Mouse (Mus musculus) CD4-positive, CD25-positive, alpha-beta regulatory T cell, adult 2 months (primary cell): ENCODE measurements at regions not wholly inside any gene's neighbourhood (a gene's known extent, or its start where the extent isn't known, plus 50 kb on each side); places are given as distances from the start of the nearest gene placed in this dataset.
"Not testable (repeated sequence)": the region's sequence is repeated elsewhere in the genome, so short reads cannot be mapped to it uniquely, and the experiment has no call there.

ENCODE experiments used
- DNase-seq: peaks from one replicate; pipeline ENCODE4 v3.0.0-alpha.2; 2012; ENCODE audit warnings: low read depth, low spot score

DNA sequence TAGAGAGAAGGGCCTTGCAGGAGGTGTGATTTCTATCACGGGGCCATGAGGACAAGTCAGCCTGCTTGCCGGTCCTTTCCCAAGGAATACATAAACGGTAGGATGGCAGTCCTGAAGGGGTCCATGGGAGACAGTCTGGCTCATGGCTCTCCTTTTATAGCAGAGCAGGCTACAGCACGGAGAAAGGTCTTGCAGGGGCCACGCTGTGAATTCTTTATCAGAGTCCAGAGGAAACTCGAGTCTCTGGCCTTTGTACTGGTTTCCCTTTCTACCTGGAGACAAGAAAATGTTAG lies 1984.0 kb downstream of the 4930444P10Rik start:
- no peak for DNase-seq

GRCm38 (mm10) chr1:14108450-14109189 lies 1984.5 kb downstream of the 4930444P10Rik start:
- no peak for DNase-seq

DNA sequence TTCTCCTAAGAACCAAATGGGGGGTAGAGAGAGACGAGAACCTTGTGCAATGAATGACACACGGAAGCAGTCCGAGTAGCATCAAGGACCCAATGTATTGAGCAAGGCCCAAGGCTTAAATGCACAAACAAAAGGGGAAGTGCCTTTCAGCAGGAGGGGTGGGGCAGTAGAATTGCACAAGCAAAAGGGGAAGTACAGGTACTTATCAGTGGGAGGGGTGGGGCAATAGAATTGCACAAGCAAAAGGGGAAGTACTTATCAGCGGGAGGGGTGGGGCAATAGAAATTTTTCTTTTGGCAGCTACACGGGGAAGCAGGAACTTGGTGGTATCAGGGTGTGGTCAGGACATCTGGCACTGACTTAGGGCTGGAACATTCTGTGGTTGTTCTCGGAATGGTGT lies 1987.6 kb downstream of the 4930444P10Rik start:
- DNase-seq, result not testable (repeated sequence)

DNA sequence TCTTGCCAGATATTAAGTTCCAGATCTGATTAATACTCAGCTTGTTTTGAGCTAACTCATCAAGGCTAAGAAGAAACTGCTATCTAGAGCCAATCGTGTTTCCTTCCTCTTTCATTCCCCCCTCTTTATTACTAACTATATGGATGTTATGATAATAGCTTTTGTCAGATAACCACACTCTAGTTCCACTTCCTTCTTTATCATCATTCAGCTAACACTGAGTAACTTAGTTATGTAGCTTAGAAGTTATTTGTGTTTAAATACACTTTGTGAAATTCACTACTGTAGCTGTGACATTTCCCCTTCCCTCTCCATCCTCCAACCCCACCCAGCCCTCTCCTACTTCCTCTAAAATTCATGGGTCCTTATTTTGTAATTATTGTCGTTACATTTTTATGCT lies 1988.6 kb downstream of the 4930444P10Rik start:
- DNase-seq, result no peak

DNA sequence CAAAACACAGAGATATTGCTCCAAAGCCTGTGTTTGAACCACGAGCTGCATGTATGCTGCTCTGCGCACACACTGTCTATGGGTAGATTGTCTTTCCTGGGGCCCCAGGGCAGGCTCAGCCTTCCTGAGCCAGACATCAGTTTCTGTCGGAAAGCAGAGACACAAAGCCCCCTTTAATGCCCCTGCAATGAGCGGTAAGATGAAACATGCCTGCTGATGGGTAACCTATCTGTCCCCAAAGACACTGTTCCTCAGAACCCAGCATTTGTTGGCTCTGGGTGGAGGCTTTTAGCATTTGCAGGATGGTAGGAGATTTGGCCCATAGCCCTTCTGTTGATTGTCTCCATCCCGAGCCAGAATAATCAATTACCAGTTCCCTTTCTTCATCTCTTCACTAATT lies 1994.1 kb downstream of the 4930444P10Rik start:
- DNase-seq, result no peak

DNA sequence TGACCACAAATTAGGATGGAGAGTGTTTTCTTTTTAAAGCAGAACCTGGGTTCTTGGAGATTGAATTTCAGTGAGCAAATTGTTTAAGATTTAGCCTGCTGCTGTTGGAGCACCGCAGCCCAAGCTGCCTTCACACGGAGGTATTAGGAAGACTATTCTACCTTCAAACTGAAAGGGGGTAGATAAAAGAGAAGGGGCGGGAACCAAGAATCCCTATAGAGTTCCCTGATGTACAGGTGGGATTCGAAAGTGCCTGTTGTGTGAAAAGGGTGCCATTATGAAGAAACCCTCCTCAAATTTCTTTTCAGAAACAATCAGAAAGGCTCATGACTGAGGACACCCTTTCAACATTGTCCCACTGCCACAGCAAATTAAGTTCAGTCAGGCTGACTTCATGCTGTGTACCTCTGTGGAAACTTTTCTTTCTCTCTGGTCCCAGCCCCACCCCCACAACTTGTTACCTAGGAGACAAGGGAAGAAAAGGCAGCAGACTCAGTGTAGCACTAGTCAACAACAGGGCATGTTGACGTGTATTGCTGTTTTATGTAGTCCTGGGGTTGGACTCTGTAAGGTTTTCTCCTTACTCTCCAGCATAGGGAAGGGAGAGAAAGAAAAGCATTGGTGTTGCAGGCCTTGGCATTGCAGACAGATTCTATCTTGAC lies 1995.4 kb downstream of the 4930444P10Rik start:
- DNase-seq, result no peak

GRCm38 (mm10) chr1:14064856-14065255 lies 2028.3 kb downstream of the 4930444P10Rik start:
- DNase-seq, result no peak

- DNase-seq, result no peak
These were observed 2057.0 kb downstream of the 4930444P10Rik start for GRCm38 (mm10) chr1:14036163-14036562.

DNA sequence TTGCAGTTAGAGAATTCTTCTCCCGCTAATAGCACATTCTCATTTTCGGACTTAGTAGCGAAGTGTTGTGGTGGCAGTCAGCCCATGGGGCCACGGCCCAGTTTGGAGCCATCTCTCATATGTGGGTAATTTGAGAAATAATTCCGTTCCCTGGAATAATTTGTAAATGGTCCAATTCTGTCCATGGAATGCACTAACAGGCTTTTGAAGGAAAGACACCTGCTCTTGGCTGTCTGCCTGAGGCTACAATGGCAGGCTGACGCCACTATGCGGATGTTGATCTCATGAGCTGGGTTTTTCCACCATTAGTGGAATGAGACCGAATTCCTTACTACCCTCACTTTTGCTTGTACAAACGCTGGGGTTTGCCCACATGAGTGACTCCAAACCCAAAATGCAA lies 2081.6 kb downstream of the 4930444P10Rik start:
- no peak for DNase-seq

DNA sequence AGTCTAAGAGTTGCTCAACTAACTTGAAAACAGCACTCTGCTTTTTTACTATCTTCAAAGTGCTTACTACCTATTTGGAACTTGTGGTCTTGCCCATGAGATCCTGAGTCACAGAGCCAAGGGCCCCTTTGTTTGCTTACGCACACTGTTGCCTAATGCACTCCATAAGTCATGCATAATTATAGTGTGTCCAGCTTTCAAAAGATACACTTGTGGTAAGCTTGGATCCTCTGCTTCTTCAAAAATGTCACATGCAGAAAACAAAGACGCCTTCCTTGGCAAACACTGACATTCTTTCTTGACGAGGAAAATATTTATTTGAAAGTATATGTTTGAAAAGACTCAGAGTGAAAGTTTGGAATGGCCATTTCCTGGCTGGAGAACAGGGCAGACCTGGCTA lies 2082.3 kb downstream of the 4930444P10Rik start:
- DNase-seq, result no peak

DNA sequence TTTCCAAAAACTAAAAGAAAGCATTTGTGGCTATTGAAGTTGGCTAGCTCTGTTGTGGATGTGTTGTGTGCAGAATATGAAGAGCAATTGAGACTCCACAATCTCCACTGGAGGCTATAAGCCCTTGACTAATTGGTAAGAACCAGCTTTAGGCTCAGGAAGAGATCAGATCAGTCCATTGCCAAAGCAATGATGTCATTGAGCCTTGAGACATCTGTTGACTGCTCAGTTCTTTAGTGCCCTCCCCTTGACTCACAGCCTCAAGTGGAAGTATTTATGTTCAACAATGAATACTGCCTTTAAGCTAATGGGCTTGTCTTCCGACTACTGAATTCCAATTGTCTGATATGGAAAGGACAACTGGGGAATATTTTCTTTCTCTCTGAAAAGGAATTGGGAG lies 2090.6 kb downstream of the 4930444P10Rik start:
- DNase-seq, result no peak

DNA sequence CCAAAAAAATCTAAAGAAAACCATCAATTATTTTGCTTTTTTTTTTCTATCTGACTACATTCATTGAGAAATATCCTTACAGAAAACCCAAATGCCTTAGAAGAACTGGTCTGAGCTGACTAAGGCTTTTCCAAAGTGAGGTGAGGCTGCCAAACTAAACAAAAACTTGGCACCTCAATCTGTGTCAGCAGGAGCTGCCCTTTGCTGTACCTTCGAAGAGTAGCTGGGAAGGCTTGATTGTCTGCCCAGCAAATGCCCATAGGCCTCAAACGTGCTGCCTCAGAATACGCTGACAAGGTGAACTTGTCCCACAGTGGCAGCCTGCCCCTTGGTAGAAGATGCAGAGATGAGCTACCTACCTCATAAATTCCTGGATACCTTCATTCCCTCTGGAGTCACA lies 2091.7 kb downstream of the 4930444P10Rik start:
- no peak for DNase-seq

DNA sequence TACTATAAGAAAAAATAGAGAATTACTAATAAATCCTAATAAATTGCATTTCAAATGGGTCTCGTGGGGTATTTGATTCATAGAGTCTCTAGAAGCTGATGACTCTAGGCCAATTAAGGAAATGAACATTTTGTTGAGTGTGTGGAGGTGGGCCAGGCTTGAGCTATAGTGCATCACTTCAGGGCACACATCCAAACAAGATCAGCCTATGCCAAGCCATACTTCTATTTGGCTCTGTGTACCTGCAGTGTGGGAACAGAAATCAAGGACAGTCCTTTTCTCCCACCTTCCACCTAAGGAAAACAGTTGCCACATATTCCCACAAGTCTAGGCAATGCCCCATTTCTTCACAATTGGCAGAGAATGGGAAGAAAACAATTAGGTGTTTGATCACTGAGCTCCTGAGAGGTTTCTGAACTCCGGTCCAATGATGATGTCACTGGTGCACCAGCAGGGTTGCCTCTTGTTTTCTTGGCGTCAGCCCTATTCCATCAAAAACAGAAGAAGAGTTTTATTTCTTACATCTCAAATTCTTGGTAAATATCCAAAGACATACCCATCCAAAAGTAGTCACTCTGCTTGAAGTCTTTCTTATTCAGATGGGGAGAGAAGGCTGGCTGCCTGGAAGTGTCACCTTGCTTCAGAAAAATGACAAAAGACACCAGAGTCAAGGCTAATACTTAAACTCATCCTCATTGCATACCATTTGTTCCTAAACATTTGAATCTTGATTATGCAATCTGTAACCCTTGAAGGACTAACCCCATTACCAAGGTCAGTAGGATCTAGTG lies 2092.3 kb downstream of the 4930444P10Rik start:
- no peak for DNase-seq

GRCm38 (mm10) chr1:13998178-13998708 lies 2094.9 kb downstream of the 4930444P10Rik start:
- DNase-seq, result no peak

GRCm38 (mm10) chr1:13993825-13994509 lies 2099.2 kb downstream of the 4930444P10Rik start:
- no peak for DNase-seq

GRCm38 (mm10) chr1:13992978-13993377 lies 2100.1 kb downstream of the 4930444P10Rik start:
- no peak for DNase-seq

DNA sequence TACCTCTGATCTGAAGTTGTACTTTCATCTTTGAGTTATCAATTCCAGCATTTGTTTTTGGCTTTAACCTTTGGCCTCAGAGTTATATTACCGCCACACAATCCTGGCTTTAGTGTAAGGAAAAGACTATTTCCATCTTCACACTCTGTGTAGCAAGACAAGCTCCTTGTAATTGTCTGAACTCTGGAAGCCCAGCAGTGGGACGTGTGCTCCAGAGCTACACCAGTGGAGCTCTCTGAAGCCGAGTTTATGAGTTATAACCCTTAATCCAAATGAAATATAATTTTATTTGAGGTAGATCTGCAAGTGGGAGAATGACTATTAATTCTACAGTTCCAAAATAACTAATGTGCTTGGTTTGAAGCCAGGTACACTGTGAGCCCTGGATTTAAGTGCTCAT lies 2103.8 kb downstream of the 4930444P10Rik start:
- DNase-seq, result no peak

- no peak for DNase-seq
These were observed 2108.3 kb downstream of the 4930444P10Rik start for GRCm38 (mm10) chr1:13984833-13985232.

DNA sequence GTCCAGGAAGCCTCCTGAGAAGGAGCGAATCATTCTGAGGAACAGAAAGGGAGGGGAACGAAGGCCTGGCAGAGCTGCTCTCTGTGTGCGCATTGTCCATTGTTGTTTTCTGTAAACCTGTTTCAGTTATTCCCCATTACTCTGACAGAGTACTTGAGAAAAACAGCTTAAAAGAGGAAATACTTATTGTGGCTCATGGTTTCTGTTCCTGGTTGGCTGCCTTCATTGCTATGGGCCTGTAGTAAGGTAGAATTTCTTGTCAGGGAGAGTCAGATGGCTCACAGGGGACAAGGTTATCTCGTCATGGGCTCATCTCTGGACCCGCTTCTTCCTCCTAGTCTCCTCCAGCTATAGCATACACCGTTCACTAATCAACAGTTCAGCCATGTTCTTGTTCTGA lies 2112.9 kb downstream of the 4930444P10Rik start:
- no peak for DNase-seq

DNA sequence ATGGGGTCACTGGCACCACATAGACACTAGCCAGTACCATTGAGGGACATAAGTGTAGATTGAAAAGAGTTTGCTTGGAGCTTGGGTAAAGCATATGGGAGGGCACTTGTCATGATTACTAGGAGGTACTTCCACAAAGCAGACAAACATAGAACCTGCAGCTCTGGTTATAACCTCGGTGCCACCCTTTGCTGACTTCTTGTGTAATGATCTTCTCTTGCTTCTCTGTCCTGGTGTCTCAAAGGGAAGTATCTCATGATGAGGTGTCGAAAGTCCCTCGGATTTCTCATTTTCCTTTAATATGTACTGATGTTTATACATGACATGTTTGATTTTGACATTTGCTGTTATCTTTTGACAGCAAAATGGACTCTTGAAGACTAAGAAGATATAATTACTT lies 2114.5 kb downstream of the 4930444P10Rik start:
- no peak for DNase-seq

DNA sequence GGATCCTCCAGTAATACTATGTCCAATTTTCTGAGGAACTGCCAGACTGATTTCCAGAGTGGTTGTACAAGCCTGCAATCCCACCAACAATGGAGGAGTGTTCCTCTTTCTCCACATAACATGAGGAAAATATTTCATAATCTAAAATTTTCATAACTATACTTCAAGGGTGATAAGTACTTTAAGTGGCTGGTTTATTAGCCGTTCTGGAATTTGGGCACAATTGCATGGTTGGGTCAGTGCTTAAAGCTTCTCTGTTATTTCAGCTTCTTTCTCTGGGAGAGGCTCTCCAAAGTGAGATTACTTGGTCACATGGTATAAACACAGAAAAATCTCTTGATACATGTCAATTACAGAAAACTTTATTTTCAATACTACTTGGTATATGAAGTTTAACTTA lies 2115.9 kb downstream of the 4930444P10Rik start:
- DNase-seq, result no peak

DNA sequence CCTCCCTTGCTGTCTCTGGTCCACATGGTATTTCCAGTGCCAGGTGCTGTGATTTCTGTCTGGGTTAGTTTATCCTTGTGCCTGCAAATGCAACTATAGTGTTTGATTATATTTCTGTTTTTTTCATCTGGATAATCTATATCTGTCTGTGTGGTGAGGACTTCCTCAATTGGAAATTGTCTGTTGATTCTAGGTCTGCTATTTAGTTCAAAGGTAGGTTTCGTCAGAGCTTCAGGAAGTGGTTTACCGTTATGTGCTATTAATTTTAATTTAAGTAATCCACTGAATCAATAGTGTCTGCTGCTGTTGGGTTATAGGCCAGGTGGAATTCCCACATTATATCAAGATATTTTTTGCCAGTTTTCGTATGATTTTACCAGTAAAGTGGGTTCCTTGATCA lies 2143.9 kb downstream of the 4930444P10Rik start:
- DNase-seq, result no peak
